Mouse (Mus musculus) ES-CJ7 (cell line): Measurements from ENCODE around the gene Fam83d.
A peak's percentile ranks its signal among the peaks of the same experiment; 100 is the strongest.

Experiments
- DNase-seq: peaks from one replicate; pipeline ENCODE4 v3.0.0; 2011; ENCODE audit warnings: low read depth, low spot score

Gene Fam83d

GRCm38 (mm10) chr2:158745049-158745482 lies 22.8 kb upstream of the Fam83d start:
- peak; percentile 75 for DNase-seq

- DNase-seq, result no peak
Measured at GRCm38 (mm10) chr2:158746164-158746563, 21.7 kb upstream of the Fam83d start.

GRCm38 (mm10) chr2:158749366-158749765 lies 18.5 kb upstream of the Fam83d start:
- no peak for DNase-seq

- no peak for DNase-seq
Measured at GRCm38 (mm10) chr2:158760231-158760630, 7.7 kb upstream of the Fam83d start.

- DNase-seq, result no peak
Measured at GRCm38 (mm10) chr2:158762339-158762738, 5.6 kb upstream of the Fam83d start.

GRCm38 (mm10) chr2:158768350-158768749 lies 457 bp downstream of the Fam83d start:
- peak; percentile 36 for DNase-seq

GRCm38 (mm10) chr2:158768771-158769170 lies 878 bp downstream of the Fam83d start:
- DNase-seq, result peak; percentile 32

GRCm38 (mm10) chr2:158770126-158770757 lies 2.3 kb downstream of the Fam83d start:
- DNase-seq, result no peak

- no peak for DNase-seq
Measured at GRCm38 (mm10) chr2:158771066-158771763, 3.3 kb downstream of the Fam83d start.

GRCm38 (mm10) chr2:158772808-158773207 lies 4.9 kb downstream of the Fam83d start:
- no peak for DNase-seq

- no peak for DNase-seq
Measured at GRCm38 (mm10) chr2:158774886-158775285, 7.0 kb downstream of the Fam83d start.

GRCm38 (mm10) chr2:158776716-158777115 lies 8.8 kb downstream of the Fam83d start:
- no peak for DNase-seq

- no peak for DNase-seq
Measured at GRCm38 (mm10) chr2:158777490-158777889, 9.6 kb downstream of the Fam83d start.

GRCm38 (mm10) chr2:158778349-158778748 lies 10.5 kb downstream of the Fam83d start:
- no peak for DNase-seq

GRCm38 (mm10) chr2:158781126-158781525 lies 13.2 kb downstream of the Fam83d start:
- no peak for DNase-seq

GRCm38 (mm10) chr2:158786927-158787795 lies 19.3 kb downstream of the Fam83d start:
- DNase-seq, result no peak

- peak; percentile 98 for DNase-seq
Measured at GRCm38 (mm10) chr2:158794494-158795004, 26.7 kb downstream of the Fam83d start, which contains the start of gene Dhx35. Dhx35 (plus strand) TSS chr2:158794807.

- DNase-seq, result no peak
Measured at GRCm38 (mm10) chr2:158795043-158795442, 27.1 kb downstream of the Fam83d start.

GRCm38 (mm10) chr2:158795875-158796274 lies 28.0 kb downstream of the Fam83d start:
- no peak for DNase-seq

- DNase-seq, result peak; percentile 32
Measured at GRCm38 (mm10) chr2:158799328-158799727, 31.4 kb downstream of the Fam83d start.

- DNase-seq, result peak; percentile 76
Measured at GRCm38 (mm10) chr2:158800788-158801187, 32.9 kb downstream of the Fam83d start.

GRCm38 (mm10) chr2:158803575-158803974 lies 35.7 kb downstream of the Fam83d start:
- no peak for DNase-seq
